Mouse (Mus musculus): ENCODE measurements around the gene Cntd1.

Cntd1 gene

DNA sequence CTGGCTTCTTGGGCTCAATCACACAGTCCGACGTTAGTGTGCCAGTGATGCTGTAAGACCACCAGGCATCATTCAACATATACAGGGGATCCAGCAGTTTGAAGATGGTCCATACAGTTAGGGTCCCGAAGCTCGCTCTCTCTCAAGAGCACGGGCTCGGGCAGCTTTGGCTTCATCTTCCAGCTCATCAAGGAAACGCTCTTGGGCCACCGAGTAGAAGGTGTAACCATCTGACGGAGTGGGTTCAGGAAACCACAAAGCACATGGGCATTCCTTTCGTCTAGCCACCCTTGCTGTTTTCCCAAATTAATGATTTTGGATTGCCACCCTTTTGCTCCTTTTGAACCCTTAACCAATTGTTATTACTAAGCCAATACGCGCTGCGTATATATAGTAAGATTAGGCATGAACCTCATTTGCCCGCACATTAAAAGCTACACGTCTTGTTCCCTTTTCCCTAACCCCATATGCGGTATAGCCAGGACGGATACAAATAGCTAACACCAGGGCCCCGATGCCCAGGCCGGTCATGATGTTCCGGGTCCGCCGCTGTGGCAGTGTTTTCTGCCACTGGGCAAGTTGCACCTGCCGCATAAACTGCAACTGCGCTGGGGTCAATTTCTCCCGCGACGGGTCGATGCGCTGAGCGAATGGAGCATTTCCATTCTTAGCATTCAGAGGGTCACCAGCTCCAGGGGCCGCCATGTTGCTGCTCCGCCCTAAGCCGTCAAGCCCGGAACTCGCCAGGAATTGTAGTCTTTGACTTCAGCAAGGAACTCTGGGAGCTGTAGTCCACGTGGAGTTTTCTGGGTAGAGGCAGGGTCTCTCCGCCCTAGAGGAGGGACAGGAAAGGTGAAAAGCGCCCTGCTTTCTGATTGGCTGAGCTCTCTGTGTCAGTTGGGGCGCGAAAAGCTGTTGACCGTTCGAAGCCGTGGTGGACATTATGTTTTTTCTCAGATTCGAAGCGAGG, at the start of gene Cntd1, which contains the start of gene Coa3:
Gene Cntd1 (plus strand): TSS at position 790 of the 970 bp plus-strand sequence.
Gene Coa3 (minus strand): TSS at position 892 of the 970 bp plus-strand sequence.
- DNase-seq (ENCODE audit: low spot score in 2 of 2): peak; percentile 74 to 75

GRCm38 (mm10) chr11:101229361-101229900, 49.4 kb upstream of the Cntd1 start:
- no peak for DNase-seq (ENCODE audit: low spot score in 2 of 2)

DNA sequence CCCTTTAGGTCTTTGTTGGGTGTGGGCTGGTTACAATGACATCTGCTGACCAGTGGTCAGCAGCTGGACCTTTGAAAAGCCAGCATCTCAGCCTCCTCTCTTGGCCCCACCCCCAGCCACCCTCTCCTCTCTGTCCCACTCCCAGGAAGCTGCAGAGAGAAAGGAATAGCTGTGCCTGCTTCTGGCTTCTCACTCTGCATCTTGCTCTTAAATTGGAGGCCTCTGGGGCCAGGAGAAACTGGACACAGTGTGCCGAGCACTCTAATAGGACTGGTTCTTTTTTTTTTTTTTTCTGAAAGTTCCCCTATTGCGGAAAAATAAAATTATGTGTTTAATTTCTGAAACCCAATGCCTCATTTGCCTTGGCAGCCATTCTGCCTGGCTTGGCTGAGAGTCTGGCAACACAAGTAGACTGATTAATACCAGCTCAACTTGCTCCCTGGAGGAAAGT, 48.7 kb upstream of the Cntd1 start:
- no peak for DNase-seq (ENCODE audit: low spot score in 2 of 2)

DNA sequence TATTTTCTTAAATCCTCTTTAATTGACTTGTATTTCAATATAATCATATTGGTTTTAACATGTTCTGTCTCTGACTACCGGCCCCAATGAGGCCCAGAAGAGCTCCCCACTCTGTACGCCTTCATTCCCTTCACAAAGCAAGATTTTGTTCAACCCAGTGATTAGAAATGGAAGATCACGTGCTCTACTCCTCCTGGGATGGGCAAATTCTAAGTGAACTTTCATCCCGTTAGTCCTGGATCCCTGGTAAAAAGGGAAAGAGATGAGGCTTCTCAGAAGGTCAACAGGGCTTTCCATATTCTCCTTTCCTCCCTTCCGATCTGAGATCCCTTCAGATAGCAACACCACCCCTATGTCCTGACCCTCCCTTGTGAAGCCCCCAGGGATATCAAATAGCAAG, 48.3 kb upstream of the Cntd1 start:
- no peak for DNase-seq (ENCODE audit: low spot score in 2 of 2)

- peak in 1 of 2 experiments; percentile 66 for DNase-seq (ENCODE audit: low spot score in 2 of 2)
These were observed 47.6 kb upstream of the Cntd1 start for GRCm38 (mm10) chr11:101230991-101231871.

- no peak for DNase-seq (ENCODE audit: low spot score in 2 of 2)
These were observed 46.6 kb upstream of the Cntd1 start for GRCm38 (mm10) chr11:101232010-101232839.

DNA sequence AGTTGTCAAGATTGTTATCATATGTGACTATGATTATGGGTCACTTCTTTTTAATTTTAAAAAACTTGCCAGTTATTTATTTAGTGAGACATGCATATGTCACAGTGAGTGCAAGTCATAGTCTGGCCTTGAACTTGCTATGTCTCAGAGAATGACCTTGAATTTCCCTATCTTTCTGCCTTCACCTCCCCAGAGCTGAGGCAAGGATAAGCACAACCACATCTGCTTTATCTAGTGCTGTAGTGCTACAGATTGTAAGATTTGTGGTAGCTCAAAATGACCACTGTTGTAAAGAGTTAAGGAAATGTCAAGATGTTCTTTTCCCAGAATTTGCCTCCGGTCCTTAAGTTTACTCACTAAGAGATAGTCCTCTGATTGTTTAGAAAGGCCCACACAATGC, 45.6 kb upstream of the Cntd1 start:
- DNase-seq (ENCODE audit: low spot score in 2 of 2): no peak

- no peak for DNase-seq (ENCODE audit: low spot score in 2 of 2)
These were observed 44.7 kb upstream of the Cntd1 start for GRCm38 (mm10) chr11:101234124-101234523.

DNA sequence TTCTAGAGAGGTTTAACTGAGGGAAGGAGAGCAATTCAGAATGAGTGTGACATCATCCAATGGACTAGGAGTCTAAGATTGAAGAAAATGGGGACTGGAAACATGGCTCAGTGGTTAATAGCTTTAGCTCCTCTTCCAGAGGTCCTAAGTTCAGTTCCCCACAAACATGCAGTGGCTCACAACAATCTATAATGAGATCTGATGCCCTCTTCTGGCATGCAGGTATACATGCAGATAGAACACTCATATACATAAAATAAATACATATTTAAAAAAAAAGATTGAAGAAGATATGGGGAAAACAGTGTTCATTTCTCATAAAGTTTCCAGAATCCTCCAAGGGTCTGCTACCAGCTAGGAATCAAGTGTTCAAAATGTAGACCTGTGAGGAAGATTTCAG, 43.4 kb upstream of the Cntd1 start:
- DNase-seq (ENCODE audit: low spot score in 2 of 2): no peak

GRCm38 (mm10) chr11:101236782-101237181, 42.0 kb upstream of the Cntd1 start:
- no peak for DNase-seq (ENCODE audit: low spot score in 2 of 2)

DNA sequence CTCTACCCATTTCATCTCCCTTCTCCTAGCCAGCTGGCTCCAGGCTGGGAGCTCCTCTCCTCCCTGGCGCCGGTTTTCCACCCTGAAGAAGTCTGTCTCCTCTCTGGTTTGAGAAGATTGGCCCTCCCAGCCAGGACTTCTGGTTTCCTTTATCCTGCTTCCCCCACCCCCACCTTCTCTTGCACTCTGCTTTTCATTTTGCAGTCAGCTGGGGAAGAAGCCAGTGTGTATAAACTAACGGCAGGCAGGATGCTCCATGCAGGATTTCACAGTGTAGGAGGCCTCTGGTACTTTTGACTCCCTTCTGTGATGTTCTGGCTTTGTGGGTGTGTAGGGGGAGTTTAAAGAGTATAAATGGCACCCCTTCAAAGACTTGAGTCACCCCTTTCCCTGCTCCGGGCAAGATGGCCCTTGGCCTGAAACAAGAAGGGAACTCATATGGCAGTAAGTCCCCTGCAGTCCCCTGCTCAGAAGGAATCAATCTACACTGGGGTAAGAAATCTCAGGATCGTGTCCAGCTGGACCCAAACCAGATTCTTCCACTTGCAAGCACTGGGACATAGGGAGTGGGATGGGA, 40.7 kb upstream of the Cntd1 start:
- no peak for DNase-seq (ENCODE audit: low spot score in 2 of 2)

GRCm38 (mm10) chr11:101245071-101245470, 33.7 kb upstream of the Cntd1 start:
- DNase-seq (ENCODE audit: low spot score in 2 of 2): no peak

- DNase-seq (ENCODE audit: low spot score in 2 of 2): no peak
These were observed 32.7 kb upstream of the Cntd1 start, which contains the start of gene Ramp2 for GRCm38 (mm10) chr11:101245855-101246701. Gene Ramp2 (plus strand): TSS chr11:101246028.

DNA sequence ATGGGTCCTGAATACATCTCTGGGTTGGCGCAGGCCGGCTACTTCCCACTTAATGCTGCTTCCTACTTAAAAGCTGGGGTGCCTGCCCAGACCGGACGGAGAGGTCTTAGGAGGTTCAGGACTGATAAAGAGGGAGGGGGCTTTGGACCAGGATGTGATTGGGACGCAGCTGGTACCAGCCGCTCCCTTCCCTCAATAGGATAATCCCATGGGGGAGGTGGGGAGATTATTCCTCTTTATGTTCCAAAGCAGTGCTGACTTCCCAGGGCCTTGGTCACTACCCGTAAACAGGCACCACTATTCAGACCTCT, 32.2 kb upstream of the Cntd1 start:
- DNase-seq (ENCODE audit: low spot score in 2 of 2): no peak

- no peak for DNase-seq (ENCODE audit: low spot score in 2 of 2)
These were observed 31.2 kb upstream of the Cntd1 start for GRCm38 (mm10) chr11:101247521-101248030.

- DNase-seq (ENCODE audit: low spot score in 2 of 2): no peak
These were observed 30.4 kb upstream of the Cntd1 start for GRCm38 (mm10) chr11:101248258-101248994.

DNA sequence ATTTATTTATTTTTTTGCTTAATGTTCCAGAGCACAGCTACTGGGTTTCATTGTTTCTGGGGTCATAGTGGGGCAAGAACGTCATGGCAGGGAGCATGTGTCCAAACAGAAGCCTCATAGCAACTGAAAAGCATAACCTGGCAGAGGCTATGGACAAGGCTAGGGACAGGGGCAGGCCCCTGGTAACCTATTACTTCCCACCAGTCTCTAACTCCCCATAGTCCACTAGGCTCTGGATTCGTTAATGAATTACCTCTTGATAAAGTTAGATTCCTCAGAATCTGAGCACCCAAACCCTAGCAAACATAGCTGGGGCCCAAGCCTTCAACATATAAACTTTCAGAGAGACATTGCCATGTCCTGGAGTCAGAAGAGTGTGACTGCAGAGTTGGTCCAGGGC, 27.8 kb upstream of the Cntd1 start:
- DNase-seq (ENCODE audit: low spot score in 2 of 2): no peak

GRCm38 (mm10) chr11:101252941-101253340, 25.9 kb upstream of the Cntd1 start:
- DNase-seq (ENCODE audit: low spot score in 2 of 2): no peak

All from urinary bladder, adult 18-20 months (tissue).